Mouse (Mus musculus): ENCODE data around the gene Ccdc142.

- no peak for TF ChIP-seq POLR2A (IDR thresholded peaks at IDR 0.05; ENCODE audit: borderline replicate concordance, extremely low read depth, low read depth, low read length)
- no peak for TF ChIP-seq CTCF (IDR thresholded peaks at IDR 0.05; ENCODE audit: insufficient read depth, low read length)
Observed at GRCm38 (mm10) chr6:83118825-83119733, 17.7 kb downstream of the Ccdc142 start.

All from lung, adult 2 months (tissue).